Mouse (Mus musculus): ENCODE results near the gene Olfr585.

The Olfr585 gene

GRCm38 (mm10) chr7:103097420-103097819 lies at the start of gene Olfr585:
Gene Olfr585, plus strand, starts transcription at chr7:103097720.
- DNase-seq (ENCODE audit: low read depth, low spot score), result no peak

GRCm38 (mm10) chr7:103051000-103051399 lies 46.5 kb upstream of the Olfr585 start, which contains the start of gene Olfr583:
Gene Olfr583, plus strand, starts transcription at chr7:103051300.
- no peak for DNase-seq (ENCODE audit: low read depth, low spot score)

- no peak for DNase-seq (ENCODE audit: low read depth, low spot score)
Measured at GRCm38 (mm10) chr7:103081585-103081984, 15.9 kb upstream of the Olfr585 start, which contains the start of gene Olfr584. Gene Olfr584, plus strand, starts transcription at chr7:103081885.

DNA sequence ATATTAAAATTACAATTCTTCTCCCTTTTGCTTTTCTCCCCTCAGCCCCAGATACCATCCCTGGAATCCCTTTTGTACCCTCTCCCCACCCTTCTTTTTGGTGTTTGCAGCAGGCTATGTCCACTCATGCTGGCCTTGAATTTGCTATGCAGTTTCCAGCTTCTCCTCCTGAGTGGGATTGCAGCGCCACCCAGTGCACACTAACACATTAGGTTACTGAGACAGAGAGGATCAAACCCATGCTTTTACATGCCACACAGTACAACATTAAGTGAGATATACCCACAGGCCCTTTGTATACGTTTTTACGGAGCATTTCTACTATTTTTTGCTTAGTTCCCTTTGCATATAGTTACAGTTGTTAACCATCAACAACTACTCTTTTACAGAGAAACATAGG lies 21.9 kb downstream of the Olfr585 start:
- no peak for DNase-seq (ENCODE audit: low read depth, low spot score)

GRCm38 (mm10) chr7:103125538-103125937 lies 28.0 kb downstream of the Olfr585 start, which contains the start of gene Olfr586:
Gene Olfr586, minus strand, starts transcription at chr7:103125638.
- no peak for DNase-seq (ENCODE audit: low read depth, low spot score)

GRCm38 (mm10) chr7:103140579-103140978 lies 43.1 kb downstream of the Olfr585 start, which contains the start of gene Olfr588-ps1:
Gene Olfr588-ps1, plus strand, starts transcription at chr7:103140879.
- no peak for DNase-seq (ENCODE audit: low read depth, low spot score)

All from retina, postnatal 7 days (tissue).